Mouse (Mus musculus) myocyte (in vitro differentiated cells): ENCODE data around the gene Bhlhe40. TPM values are rescaled to one million over a fixed set of nuclear protein-coding genes. Genes with fewer than 3 reads are reported as not detected.

Experiments
- H3K27me3 ChIP-seq: one replicate; pipeline ENCODE4 v1.6.1; 2011; ENCODE audit not compliant: control insufficient read depth, insufficient read depth, insufficient read length
- H3K36me3 ChIP-seq: one replicate; pipeline ENCODE4 v1.6.1; 2011; ENCODE audit not compliant: control insufficient read depth, insufficient read depth
- H3K4me2 ChIP-seq: one replicate; pipeline ENCODE4 v1.6.1; 2011; ENCODE audit warnings: low read depth, control low read depth
- H3K4me3 ChIP-seq: one replicate; pipeline ENCODE4 v1.5.1; 2011; ENCODE audit warnings: mild to moderate bottlenecking, control low read depth, moderate library complexity
- H3K79me2 ChIP-seq: one replicate; pipeline ENCODE4 v1.6.1; 2011; ENCODE audit not compliant: control insufficient read depth, insufficient read depth
- H3ac ChIP-seq: one replicate; pipeline ENCODE4 v1.6.1; 2011; ENCODE audit not compliant: control insufficient read depth, insufficient read length
- CEBPB ChIP-seq: IDR thresholded peaks from 2 replicates; pipeline ENCODE4 v1.6.1; 2011; ENCODE audit warnings: mild to moderate bottlenecking, moderate library complexity; ENCODE audit not compliant: poor library complexity, insufficient read depth, severe bottlenecking
- E2F4 ChIP-seq: IDR thresholded peaks from one replicate; pipeline ENCODE4 v1.6.1; 2011; ENCODE audit warnings: mild to moderate bottlenecking, control low read depth, moderate library complexity; ENCODE audit not compliant: insufficient read depth
- MAX ChIP-seq: IDR thresholded peaks from one replicate; pipeline ENCODE4 v1.6.1; 2011; ENCODE audit warnings: low read depth, mild to moderate bottlenecking, control low read depth
- MYOD1 ChIP-seq, 3 experiments: IDR thresholded peaks; one replicate each; pipeline ENCODE4 v1.6.1; 2011; ENCODE audit warnings: control low read depth in 2 of 3, low read depth in 2 of 3, mild to moderate bottlenecking in 2 of 3, moderate library complexity in 1 of 3; ENCODE audit not compliant: insufficient read length in 2 of 3, control insufficient read depth in 1 of 3
- MYOG ChIP-seq, 3 experiments: IDR thresholded peaks; one replicate each; pipeline ENCODE4 v1.6.1; 2011; ENCODE audit warnings: control low read depth in 2 of 3, low read depth in 2 of 3, mild to moderate bottlenecking in 2 of 3; ENCODE audit not compliant: insufficient read length in 2 of 3, control insufficient read depth in 1 of 3, insufficient read depth in 1 of 3
- POLR2A ChIP-seq: IDR thresholded peaks from one replicate; pipeline ENCODE4 v1.6.1; 2011; ENCODE audit warnings: low read depth, mild to moderate bottlenecking, control low read depth, moderate library complexity; ENCODE audit not compliant: insufficient read length
- POLR2AphosphoS2 ChIP-seq: IDR thresholded peaks from one replicate; pipeline ENCODE4 v1.6.1; 2011; ENCODE audit warnings: low read depth, control low read depth; ENCODE audit not compliant: insufficient read length
- REST ChIP-seq: IDR thresholded peaks from one replicate; pipeline ENCODE4 v1.6.1; 2011; ENCODE audit warnings: mild to moderate bottlenecking, control low read depth, moderate library complexity; ENCODE audit not compliant: insufficient read depth, insufficient read length
- SRF ChIP-seq: IDR thresholded peaks from one replicate; pipeline ENCODE4 v1.6.1; 2011; ENCODE audit warnings: low read depth; ENCODE audit not compliant: control insufficient read depth, insufficient read length
- TCF12 ChIP-seq: IDR thresholded peaks from one replicate; pipeline ENCODE4 v1.6.1; 2011; ENCODE audit warnings: mild to moderate bottlenecking, control low read depth; ENCODE audit not compliant: poor library complexity, insufficient read depth, severe bottlenecking
- TCF3 ChIP-seq: IDR thresholded peaks from one replicate; pipeline ENCODE4 v1.6.1; 2011; ENCODE audit warnings: low read depth, control low read depth; ENCODE audit not compliant: insufficient read length
- USF1 ChIP-seq: IDR thresholded peaks from one replicate; pipeline ENCODE4 v1.6.1; 2011; ENCODE audit warnings: low read depth, mild to moderate bottlenecking, control low read depth, moderate library complexity
- polyA plus RNA-seq: library from polyadenylated mRNA; unstranded; fragments of >200 nt; fragmentation: generic; extraction: Trizol; gene quantifications from one replicate; pipeline ENCODE4 v1.2.1, GENCODE M21; 2012; ENCODE audit warnings: missing spikeins

Bhlhe40 gene
- polyA plus RNA-seq, 1 experiment: 120 TPM

- H3K79me2 ChIP-seq: peaks cover 50% of the 10 kb centered on the region
- H3K4me3 ChIP-seq: peak overlapping the region; percentile 95
- H3K36me3 ChIP-seq: peaks cover 49% of the 10 kb centered on the region
- no peak for TF ChIP-seq TCF3
- TF ChIP-seq POLR2AphosphoS2: peak; percentile 88
- TF ChIP-seq CEBPB: no peak
- TF ChIP-seq MYOD1 (IDR thresholded peaks at IDR 0.05; ENCODE audit: control insufficient read depth in 1 of 3, insufficient read length in 2 of 3, low read depth in 2 of 3): no peak
- TF ChIP-seq POLR2A: peak; percentile 32
- H3K27me3 ChIP-seq: no peaks in the 10 kb centered on the region
- H3K4me2 ChIP-seq: peak overlapping the region; percentile 97
- no peak overlapping the region for H3ac ChIP-seq
Observed at GRCm38 (mm10) chr6:108666648-108667488, 6.4 kb downstream of the Bhlhe40 start.

DNA sequence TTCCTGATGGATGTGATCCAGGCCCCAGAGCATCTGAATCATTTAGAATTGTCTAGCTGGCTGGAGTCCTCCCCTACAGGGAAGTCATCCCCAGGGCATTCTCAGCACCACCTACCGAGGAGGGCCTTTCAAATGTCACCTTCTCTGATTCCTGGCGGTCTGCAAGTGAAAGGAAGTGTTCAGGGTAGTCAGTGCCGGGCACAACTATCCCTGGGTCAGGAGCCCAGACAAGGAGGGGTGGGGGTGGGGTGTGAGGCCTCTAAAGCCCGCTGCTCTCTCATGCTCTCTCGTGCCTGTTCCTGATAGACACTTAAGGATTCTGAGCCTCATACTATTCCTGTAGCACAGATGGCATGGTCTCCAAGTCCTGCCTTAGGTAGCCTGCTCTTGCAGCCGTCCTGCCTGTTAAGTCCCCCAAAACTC is 7.2 kb downstream of the Bhlhe40 start:
- H3K4me2 ChIP-seq: peak overlapping the region; percentile 97
- H3K79me2 ChIP-seq: peaks cover 42% of the 10 kb centered on the region
- TF ChIP-seq MYOD1 (IDR thresholded peaks at IDR 0.05; ENCODE audit: control insufficient read depth in 1 of 3, insufficient read length in 2 of 3, low read depth in 2 of 3): peak in 1 of 3 experiments; percentile 1
- TF ChIP-seq E2F4: no peak
- TF ChIP-seq POLR2AphosphoS2: peak; percentile 72
- TF ChIP-seq REST: no peak
- TF ChIP-seq TCF12: no peak
- no peak overlapping the region for H3ac ChIP-seq
- peaks cover 42% of the 10 kb centered on the region for H3K36me3 ChIP-seq
- H3K27me3 ChIP-seq: no peaks in the 10 kb centered on the region
- peak overlapping the region; percentile 95 for H3K4me3 ChIP-seq

DNA sequence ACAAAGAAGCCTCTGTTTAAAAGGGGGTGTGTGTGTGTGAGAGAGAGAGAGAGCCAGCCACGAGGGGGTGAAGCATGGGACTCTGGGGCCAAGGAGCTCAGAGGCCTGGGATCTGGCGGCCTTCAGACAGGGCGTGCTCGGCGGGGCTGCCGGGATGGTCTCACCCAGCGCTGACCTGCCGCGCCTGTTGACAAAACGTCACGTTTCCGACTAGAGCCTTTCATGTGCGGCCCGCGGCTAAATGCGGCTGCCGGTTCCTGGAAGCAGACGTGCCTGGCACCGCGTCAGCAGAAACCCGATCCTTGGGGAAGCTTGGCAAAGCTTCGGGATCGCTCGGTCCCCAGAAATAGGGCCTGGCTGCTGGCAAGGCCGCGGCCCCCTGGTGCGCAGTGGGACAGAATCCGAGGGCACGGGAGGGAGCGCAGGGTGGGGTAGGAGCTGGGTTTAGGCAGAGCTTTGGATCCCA is 7.9 kb downstream of the Bhlhe40 start:
- Histone ChIP-seq H3K4me3 (no peak overlapping the region), H3K36me3 (peaks cover 34% of the 10 kb centered on the region)

GRCm38 (mm10) chr6:108670276-108670675 is 9.8 kb downstream of the Bhlhe40 start:
- peaks cover 16% of the 10 kb centered on the region for H3K36me3 ChIP-seq
- no peaks in the 10 kb centered on the region for H3K27me3 ChIP-seq
- no peak overlapping the region for H3K4me3 ChIP-seq
- TF ChIP-seq MYOD1 (IDR thresholded peaks at IDR 0.05; ENCODE audit: control insufficient read depth in 1 of 3, insufficient read length in 2 of 3, low read depth in 2 of 3) (peak in 1 of 3 experiments; percentile 69), MYOG (IDR thresholded peaks at IDR 0.05; ENCODE audit: control insufficient read depth in 1 of 3, insufficient read depth in 1 of 3, insufficient read length in 2 of 3, low read depth in 2 of 3) (peak in 2 of 3 experiments; percentile 32 to 54), CEBPB (no peak)
- H3K4me2 ChIP-seq: no peak overlapping the region
- H3K79me2 ChIP-seq: peaks cover 16% of the 10 kb centered on the region
- H3ac ChIP-seq: no peak overlapping the region

More for the DNA sequence above, 7.9 kb downstream of the Bhlhe40 start:
- peak in 2 of 3 experiments; percentile 70 to 88 for TF ChIP-seq MYOG (IDR thresholded peaks at IDR 0.05; ENCODE audit: control insufficient read depth in 1 of 3, insufficient read depth in 1 of 3, insufficient read length in 2 of 3, low read depth in 2 of 3)
- no peak for TF ChIP-seq CEBPB
- no peak for TF ChIP-seq TCF3
- peak; percentile 94 for TF ChIP-seq POLR2AphosphoS2
- TF ChIP-seq USF1: no peak
- no peak for TF ChIP-seq MAX
- peak; percentile 69 for TF ChIP-seq POLR2A
- peak in 2 of 3 experiments; percentile 38 to 68 for TF ChIP-seq MYOD1 (IDR thresholded peaks at IDR 0.05; ENCODE audit: control insufficient read depth in 1 of 3, insufficient read length in 2 of 3, low read depth in 2 of 3)
- H3ac ChIP-seq: no peak overlapping the region
- no peaks in the 10 kb centered on the region for H3K27me3 ChIP-seq
- peaks cover 35% of the 10 kb centered on the region for H3K79me2 ChIP-seq
- peak overlapping the region; percentile 97 for H3K4me2 ChIP-seq

- Histone ChIP-seq H3K27me3 (no peaks in the 10 kb centered on the region), H3K4me3 (no peak overlapping the region), H3K4me2 (no peak overlapping the region), H3K36me3 (peaks cover 14% of the 10 kb centered on the region), H3K79me2 (peaks cover 13% of the 10 kb centered on the region), H3ac (no peak overlapping the region)
- TF ChIP-seq TCF3 (no peak), SRF (no peak), CEBPB (no peak), MYOG (IDR thresholded peaks at IDR 0.05; ENCODE audit: control insufficient read depth in 1 of 3, insufficient read depth in 1 of 3, insufficient read length in 2 of 3, low read depth in 2 of 3) (no peak), POLR2AphosphoS2 (no peak)
Observed at GRCm38 (mm10) chr6:108670821-108671220, 10.4 kb downstream of the Bhlhe40 start.
